Mouse (Mus musculus) bone marrow, adult 2 months (tissue): ENCODE measurements around the gene Skida1.

Source experiments
- CTCF ChIP-seq: fragments of 200-500 bp; IDR thresholded peaks from 2 replicates; pipeline ENCODE4 v1.5.1; 2011; ENCODE audit warnings: low read length, control low read depth; ENCODE audit not compliant: control insufficient read depth, insufficient read depth
- POLR2A ChIP-seq: fragments of 200-500 bp; IDR thresholded peaks from 2 replicates; pipeline ENCODE4 v1.6.1; 2011; ENCODE audit warnings: low read depth, mild to moderate bottlenecking, control low read depth, low read length, borderline replicate concordance; ENCODE audit not compliant: control insufficient read depth

DNA sequence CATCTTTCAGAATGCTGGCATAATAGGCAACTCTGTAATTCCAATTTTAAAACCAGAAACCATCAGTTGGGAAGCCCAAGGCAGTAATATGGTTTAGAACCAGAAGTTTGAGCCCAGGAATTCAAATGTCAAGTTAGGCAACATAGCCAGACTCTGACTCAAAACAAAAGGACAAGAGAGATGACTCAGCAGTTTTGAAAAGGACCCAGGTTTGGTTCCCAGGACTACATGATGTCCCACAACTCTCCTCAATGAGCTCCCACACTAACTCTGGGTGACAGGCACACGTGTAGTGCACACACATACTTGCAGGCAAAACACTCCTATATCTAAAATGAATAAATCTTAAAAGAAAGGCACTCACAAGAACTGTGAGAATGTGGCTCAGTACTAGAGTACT, 29.7 kb downstream of the Skida1 start:
- TF ChIP-seq POLR2A (no peak), CTCF (no peak)
